8 mouse cellular contexts compared by ENCODE assay signal in the genomic region with DNA sequence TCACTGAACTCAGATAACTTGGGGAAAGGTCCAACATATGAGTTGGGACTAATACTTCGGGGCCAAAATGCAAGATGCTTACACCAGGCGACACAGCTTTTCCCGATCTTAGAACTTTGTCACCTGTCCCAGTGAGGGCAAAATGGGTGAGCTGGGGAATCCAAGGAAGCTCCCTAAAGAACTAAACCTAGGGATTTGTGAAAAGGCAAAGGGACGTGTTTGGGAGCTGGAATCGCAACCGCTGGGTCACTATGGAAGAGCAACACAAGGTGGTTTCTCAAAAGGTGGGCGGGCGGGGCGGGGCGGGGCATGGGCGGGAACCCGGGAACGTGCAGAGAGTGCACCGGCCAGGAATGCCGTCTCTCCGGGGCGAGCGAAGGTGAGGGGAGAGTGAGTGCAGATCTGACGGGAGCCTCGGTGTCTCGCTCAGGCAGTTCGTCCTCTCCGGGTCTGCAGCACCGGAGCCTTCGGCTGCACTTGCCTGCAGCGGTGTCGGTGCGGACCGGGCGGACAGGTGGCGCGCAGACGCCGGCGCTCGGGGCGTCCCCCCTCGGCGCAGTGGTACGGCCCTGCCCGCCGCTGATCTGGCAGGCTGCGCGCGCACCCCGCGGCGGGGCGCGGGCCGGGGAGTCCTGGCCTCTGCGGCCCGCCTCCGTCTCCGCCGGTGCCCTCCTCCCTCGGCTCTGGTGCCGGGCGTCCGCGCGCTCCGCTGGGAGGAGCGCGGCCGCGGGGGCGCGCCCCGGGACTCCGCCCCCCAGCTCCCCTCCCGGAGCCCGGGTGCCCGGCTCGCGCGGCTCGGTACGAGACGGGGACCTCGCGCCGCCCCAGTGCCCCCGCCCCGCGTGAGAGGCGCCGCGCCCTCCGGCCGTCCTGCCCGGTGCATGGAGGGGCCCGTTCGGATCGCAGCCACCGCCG. TPM values are rescaled to one million over a fixed set of nuclear protein-coding genes. Genes with fewer than 3 reads are reported as not detected.
DNase-seq lines count a peak whose midpoint lies in the region; ATAC-seq and TF ChIP-seq lines count a peak whose summit lies in the region.

A gene (plus strand): TSS at position 324 of the 915 bp plus-strand sequence.

- peak within 1 kb of the TSS; percentile 97 for H3K27ac ChIP-seq in forebrain, embryonic 13.5 days
- H3K27ac ChIP-seq in heart, postnatal 0 days (ENCODE audit: low read depth) = peak within 1 kb of the TSS; percentile 83
- H3K27ac ChIP-seq in liver, embryonic 15.5 days (replicated peaks) = no peak within 1 kb of the TSS
- peak within 1 kb of the TSS; percentile 97 for H3K27ac ChIP-seq in neural tube, embryonic 13.5 days (replicated peaks)
- peak within 1 kb of the TSS; percentile 71 for H3K27ac ChIP-seq in testis, adult 2 months (ENCODE audit: control insufficient read depth, insufficient read depth, low read depth, low read length)

- 0 out of 2 replicates have a peak, but pooled peaks have one; percentile 26 for TF ChIP-seq POLR2A in testis, adult 2 months (IDR thresholded peaks at IDR 0.05; ENCODE audit: control insufficient read depth, low read depth, low read length)

- no peaks in the 10 kb centered on the region for H3K27me3 ChIP-seq in forebrain, embryonic 13.5 days
- H3K27me3 ChIP-seq in heart, postnatal 0 days (ENCODE audit: control insufficient read depth, insufficient read depth, low read length) = no peaks in the 10 kb centered on the region
- peaks cover 66% of the 10 kb centered on the region for H3K27me3 ChIP-seq in liver, embryonic 15.5 days
- H3K27me3 ChIP-seq in neural tube, embryonic 13.5 days = peaks cover 46% of the 10 kb centered on the region
- H3K27me3 ChIP-seq in testis, adult 2 months (ENCODE audit: control insufficient read depth, insufficient read depth, low read length) = no peaks in the 10 kb centered on the region

- peak within 1 kb of the TSS; percentile 99 for H3K9ac ChIP-seq in forebrain, embryonic 13.5 days
- peak within 1 kb of the TSS; percentile 81 for H3K9ac ChIP-seq in heart, postnatal 0 days (replicated peaks; ENCODE audit: low read depth, low read length)
- H3K9ac ChIP-seq in liver, embryonic 15.5 days = peak within 1 kb of the TSS; percentile 58
- peak within 1 kb of the TSS; percentile 94 for H3K9ac ChIP-seq in neural tube, embryonic 13.5 days

- TF ChIP-seq CTCF in heart, postnatal 0 days (IDR thresholded peaks at IDR 0.05; ENCODE audit: low read depth) = no peak
- no peak for TF ChIP-seq CTCF in testis, adult 2 months (IDR thresholded peaks at IDR 0.05; ENCODE audit: control insufficient read depth, insufficient read depth, insufficient replicate concordance, low read depth, low read length)

- H3K9me3 ChIP-seq in forebrain, embryonic 13.5 days (replicated peaks) = no peaks in the 10 kb centered on the region
- H3K9me3 ChIP-seq in heart, postnatal 0 days (replicated peaks; ENCODE audit: control insufficient read depth, low read length) = no peaks in the 10 kb centered on the region
- no peaks in the 10 kb centered on the region for H3K9me3 ChIP-seq in liver, embryonic 15.5 days (replicated peaks)
- H3K9me3 ChIP-seq in neural tube, embryonic 13.5 days = no peaks in the 10 kb centered on the region

- H3K36me3 ChIP-seq in forebrain, embryonic 13.5 days (ENCODE audit: poor library complexity, severe bottlenecking) = no peaks in the 10 kb centered on the region
- H3K36me3 ChIP-seq in heart, postnatal 0 days (replicated peaks; ENCODE audit: control insufficient read depth, insufficient read depth, low read length) = no peaks in the 10 kb centered on the region
- H3K36me3 ChIP-seq in liver, embryonic 15.5 days (replicated peaks) = no peaks in the 10 kb centered on the region
- no peaks in the 10 kb centered on the region for H3K36me3 ChIP-seq in neural tube, embryonic 13.5 days
- H3K36me3 ChIP-seq in testis, adult 2 months (ENCODE audit: control insufficient read depth, insufficient read depth, low read length) = no peaks in the 10 kb centered on the region

- WGBS in forebrain, embryonic 13.5 days = under 1% methylated on average over 70 of the region's 97 CpGs
- under 1% methylated on average over 64 of the region's 97 CpGs for WGBS in heart, postnatal 0 days
- WGBS in liver, embryonic 15.5 days (ENCODE audit: insufficient replicate concordance) = under 1% methylated on average over 69 of the region's 97 CpGs
- WGBS in neural tube, embryonic 13.5 days = under 1% methylated on average over 66 of the region's 97 CpGs

- DNase-seq in ES-CJ7 (ENCODE audit: low read depth, low spot score) = peak; percentile 80
- peak; percentile 80 for DNase-seq in c-Kit-positive CD71-positive TER-119-positive erythroid progenitor cells, embryonic 14.5 days (ENCODE audit: low spot score)
- DNase-seq in heart, postnatal 0 days (ENCODE audit: low spot score) = peak; percentile 94
- DNase-seq in kidney, postnatal 4 days = peak; percentile 91 to 96

- peak; percentile 92 for ATAC-seq in forebrain, embryonic 13.5 days
- ATAC-seq in heart, postnatal 0 days (ENCODE audit: insufficient read depth, low read depth) = peak; percentile 97
- peak; percentile 98 for ATAC-seq in liver, embryonic 15.5 days (ENCODE audit: insufficient read depth)
- peak; percentile 95 for ATAC-seq in neural tube, embryonic 13.5 days (ENCODE audit: low read depth)

- H3K4me3 ChIP-seq in forebrain, embryonic 13.5 days = peak within 1 kb of the TSS; percentile 96
- H3K4me3 ChIP-seq in heart, postnatal 0 days (ENCODE audit: low read depth, low read length) = peak within 1 kb of the TSS; percentile 91
- H3K4me3 ChIP-seq in liver, embryonic 15.5 days (replicated peaks) = peak within 1 kb of the TSS; percentile 69
- H3K4me3 ChIP-seq in neural tube, embryonic 13.5 days = peak within 1 kb of the TSS; percentile 88
- peak within 1 kb of the TSS; percentile 85 for H3K4me3 ChIP-seq in testis, adult 2 months (ENCODE audit: control insufficient read depth, low read depth, low read length)

- H3K4me2 ChIP-seq in forebrain, embryonic 13.5 days = peak within 1 kb of the TSS; percentile 67
- peak within 1 kb of the TSS; percentile 76 for H3K4me2 ChIP-seq in heart, postnatal 0 days (ENCODE audit: low read depth, low read length)
- peak within 1 kb of the TSS; percentile 86 for H3K4me2 ChIP-seq in liver, embryonic 15.5 days
- H3K4me2 ChIP-seq in neural tube, embryonic 13.5 days = peak within 1 kb of the TSS; percentile 60

- no peak for TF ChIP-seq EP300 in heart, postnatal 0 days (IDR thresholded peaks at IDR 0.05; ENCODE audit: low read depth)

- H3K4me1 ChIP-seq in forebrain, embryonic 13.5 days = peaks cover 31% of the 10 kb centered on the region
- H3K4me1 ChIP-seq in heart, postnatal 0 days (ENCODE audit: control insufficient read depth, insufficient read depth) = peaks cover 12% of the 10 kb centered on the region
- peaks cover 13% of the 10 kb centered on the region for H3K4me1 ChIP-seq in liver, embryonic 15.5 days (replicated peaks)
- H3K4me1 ChIP-seq in neural tube, embryonic 13.5 days (replicated peaks) = peaks cover 40% of the 10 kb centered on the region
- H3K4me1 ChIP-seq in testis, adult 2 months (ENCODE audit: control insufficient read depth, insufficient read depth, low read length) = peaks cover 6% of the 10 kb centered on the region

RNA-seq across cellular contexts. Expression of the gene that starts here (rescaled TPM):
- polyA plus RNA-seq in forebrain, embryonic 13.5 days (2015; fragmentation: Nextera tagmentation; extraction: Ambion mirVana) = 20.7 and 22.1 TPM in 2 replicates
- 36.4 and 41.7 TPM in 2 replicates for total RNA-seq in heart, postnatal 0 days (2014; rRNA removed; ENCODE audit: low replicate concordance)
- polyA plus RNA-seq in heart, postnatal 0 days (2015; fragmentation: Nextera tagmentation; extraction: Ambion mirVana) = 2.2 and 2.3 TPM in 2 replicates
- 0.28 and 0.51 TPM in 2 replicates for polyA plus RNA-seq in liver, embryonic 15.5 days (2015; fragmentation: Nextera tagmentation; extraction: Ambion mirVana)
- polyA plus RNA-seq in neural tube, embryonic 13.5 days (2015; fragmentation: Nextera tagmentation; extraction: Ambion mirVana) = 3.5 and 4.0 TPM in 2 replicates
- 1.8 and 2.0 TPM in 2 replicates for polyA plus RNA-seq in testis, adult 2 months (2012; rRNA removed)

Comparison
In these comparisons a context has a peak if more than half of its experiments do, and no peak if none do; other contexts are left out.
1. Peak in ATAC-seq, H3K4me3 ChIP-seq, H3K9ac ChIP-seq and H3K4me2 ChIP-seq in liver, embryonic 15.5 days; RNA of the gene not detected or under 1 TPM.